Mouse (Mus musculus) retina, adult 2 months (tissue): ENCODE measurements at regions not wholly inside any gene's neighbourhood (a gene's known extent, or its start where the extent isn't known, plus 50 kb on each side); places are given as distances from the start of the nearest gene placed in this dataset.

Experiments
- DNase-seq: peaks from one replicate; pipeline ENCODE4 v3.0.0-alpha.2; 2012; ENCODE audit warnings: low read depth, low spot score

- DNase-seq, result no peak
These were observed 76.2 kb upstream of the Armc2 start for GRCm38 (mm10) chr10:42094274-42095000.

GRCm38 (mm10) chr10:42093176-42093759, 75.0 kb upstream of the Armc2 start:
- DNase-seq, result no peak

- peak; percentile 3 for DNase-seq
These were observed 74.3 kb upstream of the Armc2 start for GRCm38 (mm10) chr10:42092500-42092899.

GRCm38 (mm10) chr10:42091546-42092168, 73.4 kb upstream of the Armc2 start:
- DNase-seq, result no peak

- DNase-seq, result no peak
These were observed 72.6 kb upstream of the Armc2 start for GRCm38 (mm10) chr10:42090806-42091205.

- DNase-seq, result no peak
These were observed 71.9 kb upstream of the Armc2 start for GRCm38 (mm10) chr10:42090147-42090546.

GRCm38 (mm10) chr10:42089686-42090085, 71.4 kb upstream of the Armc2 start:
- DNase-seq, result no peak

GRCm38 (mm10) chr10:42089235-42089625, 71.0 kb upstream of the Armc2 start:
- DNase-seq, result no peak

- no peak for DNase-seq
These were observed 70.5 kb upstream of the Armc2 start for GRCm38 (mm10) chr10:42088570-42089234.

- DNase-seq, result no peak
These were observed 69.7 kb upstream of the Armc2 start for GRCm38 (mm10) chr10:42087906-42088305.

- no peak for DNase-seq
These were observed 68.4 kb upstream of the Armc2 start for GRCm38 (mm10) chr10:42086691-42087090.

GRCm38 (mm10) chr10:42085295-42085694, 67.1 kb upstream of the Armc2 start:
- DNase-seq, result no peak

- no peak for DNase-seq
These were observed 64.1 kb upstream of the Armc2 start for GRCm38 (mm10) chr10:42082227-42082840.

- DNase-seq, result no peak
These were observed 61.5 kb upstream of the Armc2 start for GRCm38 (mm10) chr10:42079775-42080174.

GRCm38 (mm10) chr10:42076711-42077110, 58.5 kb upstream of the Armc2 start:
- DNase-seq, result no peak

- no peak for DNase-seq
These were observed 57.3 kb upstream of the Armc2 start for GRCm38 (mm10) chr10:42075545-42075944.

GRCm38 (mm10) chr10:42072758-42073157, 54.5 kb upstream of the Armc2 start:
- no peak for DNase-seq

GRCm38 (mm10) chr10:42072131-42072530, 53.9 kb upstream of the Armc2 start:
- DNase-seq, result no peak

- DNase-seq, result no peak
These were observed 53.3 kb upstream of the Armc2 start for GRCm38 (mm10) chr10:42071404-42072024.

GRCm38 (mm10) chr10:42070611-42071403, 52.6 kb upstream of the Armc2 start:
- peak; percentile 38 for DNase-seq

GRCm38 (mm10) chr10:42069751-42070150, 51.5 kb upstream of the Armc2 start:
- DNase-seq, result no peak
